In genomic region chr6:31307047-31307633, GRCm38 (mm10) we compare ENCODE assay signal across 16 mouse cellular contexts.
A peak's percentile ranks its signal among the peaks of the same experiment; 100 is the strongest.
DNase-seq lines count a peak whose midpoint lies in the region; ATAC-seq and TF ChIP-seq lines count a peak whose summit lies in the region.
"Had no signal": no experiment of that assay in that cellular context is flagged by ENCODE, and none has a peak within 500 bp of the region (broad histone marks: within the 10 kb centered on the region; RNA-seq: fewer than 3 reads in every experiment).

No protein-coding gene starts in this region.

- TF ChIP-seq RAD21 in MEL (IDR thresholded peaks at IDR 0.05; ENCODE audit: low read depth, low read length): no peak

- peak; percentile 55 for DNase-seq in kidney, postnatal 10 days
- DNase-seq in kidney, postnatal 36 days: no peak
- DNase-seq in 416B (ENCODE audit: low read depth): peak; percentile 35
- DNase-seq in MEL (ENCODE audit: low read depth, low spot score): peak; percentile 23
- peak; percentile 58 for DNase-seq in embryonic facial prominence, embryonic 11.5 days (ENCODE audit: low spot score)
- DNase-seq in spleen, adult 18-20 months: no peak
- DNase-seq: adrenal gland, adult 2 months; cerebellum, postnatal 36 days; heart, postnatal 14 days; left cerebral cortex, postnatal 4 days; lung, adult 2 months; right cerebral cortex, postnatal 25 days had no signal

- no peaks in the 10 kb centered on the region for H3K9me3 ChIP-seq in MEL (replicated peaks; ENCODE audit: insufficient read depth, low read length)
- H3K9me3 ChIP-seq in embryonic facial prominence, embryonic 11.5 days (replicated peaks; ENCODE audit: control insufficient read depth, low read length): no peaks in the 10 kb centered on the region
- no peaks in the 10 kb centered on the region for H3K9me3 ChIP-seq in kidney, embryonic 14.5 days (ENCODE audit: control insufficient read depth, low read length)
- H3K9me3 ChIP-seq: G1E; midbrain, embryonic 12.5 days; stomach, embryonic 15.5 days had no signal

- no peak overlapping the region for H3K9ac ChIP-seq in MEL (ENCODE audit: control insufficient read depth, low read depth, low read length, poor library complexity, severe bottlenecking)
- H3K9ac ChIP-seq in embryonic facial prominence, embryonic 11.5 days (replicated peaks; ENCODE audit: low read length): no peak overlapping the region
- H3K9ac ChIP-seq in kidney, embryonic 14.5 days (ENCODE audit: low read depth, low read length): no peak overlapping the region
- H3K9ac ChIP-seq: midbrain, embryonic 12.5 days; stomach, embryonic 15.5 days had no signal

- no peaks in the 10 kb centered on the region for H3K27me3 ChIP-seq in MEL (ENCODE audit: control insufficient read depth in 1 of 2, insufficient read depth in 2 of 2, low read length in 2 of 2)
- no peaks in the 10 kb centered on the region for H3K27me3 ChIP-seq in embryonic facial prominence, embryonic 11.5 days (ENCODE audit: control insufficient read depth, insufficient read depth, low read length)
- no peaks in the 10 kb centered on the region for H3K27me3 ChIP-seq in kidney, embryonic 14.5 days (ENCODE audit: control insufficient read depth, insufficient read depth, low read length)
- H3K27me3 ChIP-seq: midbrain, embryonic 12.5 days; stomach, embryonic 15.5 days had no signal

- H3K4me2 ChIP-seq in embryonic facial prominence, embryonic 11.5 days (ENCODE audit: low read depth, low read length): no peak overlapping the region
- no peak overlapping the region for H3K4me2 ChIP-seq in kidney, embryonic 14.5 days (replicated peaks; ENCODE audit: low read depth, low read length)
- H3K4me2 ChIP-seq: midbrain, embryonic 12.5 days; stomach, embryonic 15.5 days had no signal

- no peaks in the 10 kb centered on the region for H3K36me3 ChIP-seq in MEL (ENCODE audit: control insufficient read depth in 1 of 2, insufficient read depth in 2 of 2, low read length in 2 of 2)
- no peaks in the 10 kb centered on the region for H3K36me3 ChIP-seq in embryonic facial prominence, embryonic 11.5 days (replicated peaks; ENCODE audit: control insufficient read depth, insufficient read depth, low read depth, low read length)
- H3K36me3 ChIP-seq in kidney, embryonic 14.5 days (ENCODE audit: control insufficient read depth, insufficient read depth, low read length): no peaks in the 10 kb centered on the region
- H3K36me3 ChIP-seq: G1E; midbrain, embryonic 12.5 days; stomach, embryonic 15.5 days had no signal

- no peak overlapping the region for H3K4me3 ChIP-seq in MEL (ENCODE audit: control insufficient read depth in 1 of 2, insufficient read depth in 1 of 2, low read depth in 2 of 2, low read length in 2 of 2)
- H3K4me3 ChIP-seq in embryonic facial prominence, embryonic 11.5 days (ENCODE audit: low read depth, low read length): no peak overlapping the region
- H3K4me3 ChIP-seq in kidney, embryonic 14.5 days (ENCODE audit: low read length): no peak overlapping the region
- H3K4me3 ChIP-seq: midbrain, embryonic 12.5 days; stomach, embryonic 15.5 days had no signal

- H3K79me2 ChIP-seq in MEL (ENCODE audit: control insufficient read depth, insufficient read depth, low read length, poor library complexity): no peaks in the 10 kb centered on the region

- WGBS in embryonic facial prominence, embryonic 11.5 days: 69% methylated on average over 5 of the region's 5 CpGs
- 64% methylated on average over 5 of the region's 5 CpGs for WGBS in kidney, embryonic 14.5 days

- no peak for ATAC-seq in embryonic facial prominence, embryonic 11.5 days (replicated peaks; ENCODE audit: insufficient number of reproducible peaks, low FRiP score, low TSS enrichment, low read depth)
- no peak for ATAC-seq in kidney, embryonic 14.5 days (ENCODE audit: low FRiP score, low TSS enrichment)

- no peak for TF ChIP-seq EP300 in MEL (IDR thresholded peaks at IDR 0.05; ENCODE audit: low read depth in 1 of 2, low read length in 2 of 2)

- TF ChIP-seq POLR2A in MEL (IDR thresholded peaks at IDR 0.05; ENCODE audit: control insufficient read depth in 1 of 2, insufficient read depth in 1 of 2, low read depth in 1 of 2, low read length in 2 of 2, poor library complexity in 1 of 2): no peak

- no peak for TF ChIP-seq CTCF in MEL (IDR thresholded peaks at IDR 0.05 in 2 of 3, conservative IDR thresholded peaks at IDR 0.05 in 1 of 3; ENCODE audit: control insufficient read depth in 1 of 3, insufficient read depth in 1 of 3, low read depth in 2 of 3, low read length in 3 of 3, poor library complexity in 1 of 3, severe bottlenecking in 1 of 3)

- H3K4me1 ChIP-seq in MEL (ENCODE audit: control insufficient read depth in 1 of 2, insufficient read depth in 2 of 2, low read length in 2 of 2): no peaks in the 10 kb centered on the region
- no peaks in the 10 kb centered on the region for H3K4me1 ChIP-seq in embryonic facial prominence, embryonic 11.5 days (ENCODE audit: control insufficient read depth, insufficient read depth, low read length)
- H3K4me1 ChIP-seq in kidney, embryonic 14.5 days (ENCODE audit: control insufficient read depth, insufficient read depth, low read length): no peaks in the 10 kb centered on the region
- H3K4me1 ChIP-seq: midbrain, embryonic 12.5 days; stomach, embryonic 15.5 days had no signal

- no peak overlapping the region for H3K27ac ChIP-seq in MEL (ENCODE audit: control insufficient read depth, low read depth, low read length)
- H3K27ac ChIP-seq in embryonic facial prominence, embryonic 11.5 days (replicated peaks; ENCODE audit: low read depth, low read length): no peak overlapping the region
- no peak overlapping the region for H3K27ac ChIP-seq in kidney, embryonic 14.5 days (ENCODE audit: low read depth, low read length)
- H3K27ac ChIP-seq: midbrain, embryonic 12.5 days; stomach, embryonic 15.5 days had no signal

TF ChIP-seq in MEL, 35 proteins besides CTCF, POLR2A, EP300 and RAD21:
- TF ChIP-seq TBP (IDR thresholded peaks at IDR 0.05; ENCODE audit: low read depth, low read length): no peak
- no peak for TF ChIP-seq SMC3 (IDR thresholded peaks at IDR 0.05; ENCODE audit: low read depth, low read length)
- TF ChIP-seq E2F4 (IDR thresholded peaks at IDR 0.05; ENCODE audit: borderline replicate concordance, low read depth, low read length): no peak
- TF ChIP-seq USF1 (IDR thresholded peaks at IDR 0.05; ENCODE audit: low read depth, low read length): no peak
- TF ChIP-seq POLR2AphosphoS2 (IDR thresholded peaks at IDR 0.05; ENCODE audit: low read length): no peak
- no peak for TF ChIP-seq POLR2AphosphoS5 (IDR thresholded peaks at IDR 0.05; ENCODE audit: borderline replicate concordance, low read depth, low read length)
- TF ChIP-seq GATA1 (IDR thresholded peaks at IDR 0.05; ENCODE audit: low read depth, low read length): no peak
- TF ChIP-seq MYB (IDR thresholded peaks at IDR 0.05; ENCODE audit: low read depth, low read length): no peak
- no peak for TF ChIP-seq CHD1 (IDR thresholded peaks at IDR 0.05; ENCODE audit: low read depth, low read length)
- no peak for TF ChIP-seq MXI1 (IDR thresholded peaks at IDR 0.05; ENCODE audit: low read depth, low read length)
- no peak for TF ChIP-seq ZKSCAN1 (IDR thresholded peaks at IDR 0.05; ENCODE audit: low read depth, low read length)
- no peak for TF ChIP-seq ZNF384 (IDR thresholded peaks at IDR 0.05; ENCODE audit: low read depth, low read length)
- TF ChIP-seq NELFE (IDR thresholded peaks at IDR 0.05; ENCODE audit: low read depth, low read length): no peak
- TF ChIP-seq NRF1 (IDR thresholded peaks at IDR 0.05; ENCODE audit: insufficient read depth, low read depth, low read length, poor library complexity, severe bottlenecking): no peak
- no peak for TF ChIP-seq BHLHE40 (IDR thresholded peaks at IDR 0.05; ENCODE audit: borderline replicate concordance, low read depth, low read length)
- TF ChIP-seq JUND (IDR thresholded peaks at IDR 0.05; ENCODE audit: low read depth, low read length): no peak
- TF ChIP-seq MAX (IDR thresholded peaks at IDR 0.05; ENCODE audit: low read length): no peak
- no peak for TF ChIP-seq RCOR1 (IDR thresholded peaks at IDR 0.05; ENCODE audit: low read depth, low read length)
- no peak for TF ChIP-seq ELF1 (IDR thresholded peaks at IDR 0.05; ENCODE audit: low read depth, low read length)
- no peak for TF ChIP-seq MEF2A (IDR thresholded peaks at IDR 0.05; ENCODE audit: extremely low read depth, insufficient replicate concordance, low read depth, low read length, poor library complexity, severe bottlenecking)
TF ChIP-seq in MEL: peak in this region for 0.

Comparison
In these comparisons a context has a peak if more than half of its experiments do, and no peak if none do; other contexts are left out.
1. DNase-seq: peak in kidney, postnatal 10 days (single experiment), 416B (single experiment), MEL (single experiment) and embryonic facial prominence, embryonic 11.5 days (single experiment); none in kidney, postnatal 36 days (0 of 2) and spleen, adult 18-20 months (0 of 2).